Mouse (Mus musculus) forebrain, embryonic 11.5 days (tissue): ENCODE results near the gene Brcc3. TPM values are rescaled to one million over a fixed set of nuclear protein-coding genes. Genes with fewer than 3 reads are reported as not detected.
A peak's percentile ranks its signal among the peaks of the same experiment; 100 is the strongest.

Source experiments
- ATAC-seq: fragments of 200-750 bp; cut with Nextera tagmentation; replicated peaks from 2 replicates; pipeline ENCODE4 v1.8.0; 2017; ENCODE audit warnings: moderate TSS enrichment; ENCODE audit not compliant: low FRiP score
- DNase-seq: peaks from one replicate; pipeline ENCODE4 v3.0.0-alpha.2; 2017; ENCODE audit warnings: low spot score
- H3K27ac ChIP-seq: fragments of 300-500 bp; sonication (generic); 2 replicates; pipeline ENCODE4 v1.5.1; 2014; ENCODE audit warnings: low read depth, low read length
- H3K27me3 ChIP-seq: fragments of 300-500 bp; sonication (generic); 2 replicates; pipeline ENCODE4 v1.6.1; 2014; ENCODE audit warnings: mild to moderate bottlenecking, low read length, mixed read lengths; ENCODE audit not compliant: control insufficient read depth, insufficient read depth
- H3K36me3 ChIP-seq: fragments of 300-500 bp; sonication (generic); 2 replicates; pipeline ENCODE4 v1.6.1; 2014; ENCODE audit warnings: mild to moderate bottlenecking, low read length, moderate library complexity, mixed read lengths; ENCODE audit not compliant: control insufficient read depth, insufficient read depth
- H3K4me1 ChIP-seq: fragments of 300-500 bp; sonication (generic); replicated peaks from 2 replicates; pipeline ENCODE4 v1.6.1; 2014; ENCODE audit warnings: low read length, mixed read lengths; ENCODE audit not compliant: control insufficient read depth, insufficient read depth
- H3K4me2 ChIP-seq: fragments of 300-500 bp; sonication (generic); 2 replicates; pipeline ENCODE4 v1.6.1; 2014; ENCODE audit warnings: low read depth, mild to moderate bottlenecking, low read length, moderate library complexity, mixed read lengths; ENCODE audit not compliant: severe bottlenecking
- H3K4me3 ChIP-seq: fragments of 300-500 bp; sonication (generic); 2 replicates; pipeline ENCODE4 v1.5.1; 2014; ENCODE audit warnings: low read depth, low read length
- H3K9ac ChIP-seq: fragments of 300-500 bp; sonication (generic); 2 replicates; pipeline ENCODE4 v1.6.1; 2014; ENCODE audit warnings: low read length
- H3K9me3 ChIP-seq: fragments of 300-500 bp; sonication (generic); 2 replicates; pipeline ENCODE4 v1.6.1; 2016; ENCODE audit warnings: low read length, mixed read lengths; ENCODE audit not compliant: control insufficient read depth
- WGBS: fragments of 180-500 bp; shearing (Covaris S2); extraction: QIAGEN DNeasy Blood & Tissue Kit; methylation state at CpG from one replicate; pipeline ENCODE4 v1.1.7; 2014; 5-methylcytosine and 5-hydroxymethylcytosine counted together
- polyA plus RNA-seq: library from polyadenylated mRNA; unstranded; fragments of >200 nt; fragmentation: Nextera tagmentation; extraction: Ambion mirVana; gene quantifications from 2 replicates; pipeline ENCODE4 v1.2.1, GENCODE M21; 2014

Gene Brcc3
- 60.6 and 66.0 TPM in 2 replicates for polyA plus RNA-seq

GRCm38 (mm10) chrX:75415936-75416785, at the start of gene Brcc3, which contains the start of the genes Cmc4 and Mtcp1:
Gene Brcc3, plus strand, starts transcription at chrX:75416628.
Gene Cmc4, minus strand, starts transcription at chrX:75416584.
Gene Mtcp1, minus strand, starts transcription at chrX:75416588.
- Histone ChIP-seq H3K9me3 (no peaks in the 10 kb centered on the region), H3K4me1 (no peaks in the 10 kb centered on the region), H3K27me3 (no peaks in the 10 kb centered on the region), H3K4me2 (peak within 1 kb of the TSS; percentile 45), H3K27ac (peak within 1 kb of the TSS; percentile 79), H3K4me3 (peak within 1 kb of the TSS; percentile 43), H3K36me3 (no peaks in the 10 kb centered on the region), H3K9ac (peak within 1 kb of the TSS; percentile 68)
- WGBS: 23% methylated on average over 51 of the region's 52 CpGs
- DNase-seq: peak; percentile 90
- peak; percentile 100 for ATAC-seq

- Histone ChIP-seq H3K4me1 (no peaks in the 10 kb centered on the region), H3K9ac (no peak overlapping the region), H3K4me3 (no peak overlapping the region), H3K4me2 (no peak overlapping the region), H3K27me3 (no peaks in the 10 kb centered on the region), H3K27ac (no peak overlapping the region), H3K36me3 (no peaks in the 10 kb centered on the region), H3K9me3 (no peaks in the 10 kb centered on the region)
- no peak for DNase-seq
- ATAC-seq: no peak
Observed at GRCm38 (mm10) chrX:75370197-75370596, 46.2 kb upstream of the Brcc3 start.

- 85% methylated on average over 2 of the region's 2 CpGs for WGBS
- Histone ChIP-seq H3K27me3 (no peaks in the 10 kb centered on the region), H3K4me3 (no peak overlapping the region), H3K4me1 (no peaks in the 10 kb centered on the region), H3K4me2 (no peak overlapping the region), H3K27ac (no peak overlapping the region), H3K36me3 (no peaks in the 10 kb centered on the region), H3K9ac (no peak overlapping the region), H3K9me3 (no peaks in the 10 kb centered on the region)
- DNase-seq (no peak), ATAC-seq (no peak)
Observed at GRCm38 (mm10) chrX:75372666-75373425, 43.6 kb upstream of the Brcc3 start.

- Histone ChIP-seq H3K4me1 (no peaks in the 10 kb centered on the region), H3K4me2 (no peak overlapping the region), H3K27ac (no peak overlapping the region), H3K9ac (no peak overlapping the region), H3K4me3 (no peak overlapping the region), H3K27me3 (no peaks in the 10 kb centered on the region), H3K9me3 (no peaks in the 10 kb centered on the region), H3K36me3 (no peaks in the 10 kb centered on the region)
- ATAC-seq: no peak
- no peak for DNase-seq
Observed at GRCm38 (mm10) chrX:75376815-75377214, 39.6 kb upstream of the Brcc3 start.

GRCm38 (mm10) chrX:75381176-75381575, 35.3 kb upstream of the Brcc3 start:
- no peak overlapping the region for H3K9ac ChIP-seq
- no peak overlapping the region for H3K27ac ChIP-seq
- no peak overlapping the region for H3K4me3 ChIP-seq
- WGBS: 93% methylated on average over 1 of the region's 1 CpGs
- ATAC-seq (no peak), DNase-seq (no peak)
- no peak overlapping the region for H3K4me2 ChIP-seq
- no peaks in the 10 kb centered on the region for H3K36me3 ChIP-seq
- no peaks in the 10 kb centered on the region for H3K9me3 ChIP-seq
- H3K4me1 ChIP-seq: no peaks in the 10 kb centered on the region
- H3K27me3 ChIP-seq: no peaks in the 10 kb centered on the region

GRCm38 (mm10) chrX:75381699-75382098, 34.7 kb upstream of the Brcc3 start:
- DNase-seq (no peak), ATAC-seq (0 out of 2 replicates have a peak, but pooled peaks have one; percentile 30)
- 72% methylated on average over 5 of the region's 5 CpGs for WGBS
- Histone ChIP-seq H3K27ac (no peak overlapping the region), H3K9ac (no peak overlapping the region; the same call in 1 of the 2 replicates), H3K9me3 (no peaks in the 10 kb centered on the region), H3K36me3 (no peaks in the 10 kb centered on the region), H3K4me1 (no peaks in the 10 kb centered on the region), H3K27me3 (no peaks in the 10 kb centered on the region), H3K4me2 (peak overlapping the region; percentile 43), H3K4me3 (peak overlapping the region; percentile 40)

GRCm38 (mm10) chrX:75382195-75382771, 34.1 kb upstream of the Brcc3 start, which contains the start of the genes Fundc2 and F8:
Gene Fundc2, plus strand, starts transcription at chrX:75382399.
Gene F8, minus strand, starts transcription at chrX:75382615.
- Histone ChIP-seq H3K9me3 (no peaks in the 10 kb centered on the region), H3K36me3 (no peaks in the 10 kb centered on the region), H3K4me3 (peak within 1 kb of the TSS; percentile 40), H3K4me1 (no peaks in the 10 kb centered on the region), H3K4me2 (peak within 1 kb of the TSS; percentile 43), H3K27me3 (no peaks in the 10 kb centered on the region), H3K9ac (peak within 1 kb of the TSS; percentile 52), H3K27ac (no peak within 1 kb of the TSS)
- peak; percentile 96 for ATAC-seq
- 13% methylated on average over 24 of the region's 25 CpGs for WGBS
- peak; percentile 88 for DNase-seq

- H3K27me3 ChIP-seq: no peaks in the 10 kb centered on the region
- H3K4me2 ChIP-seq: no peak overlapping the region
- no peak overlapping the region for H3K27ac ChIP-seq
- H3K9me3 ChIP-seq: no peaks in the 10 kb centered on the region
- no peak overlapping the region for H3K9ac ChIP-seq
- H3K4me1 ChIP-seq: no peaks in the 10 kb centered on the region
- DNase-seq: no peak
- ATAC-seq: no peak
- H3K36me3 ChIP-seq: no peaks in the 10 kb centered on the region
- WGBS: 90% methylated on average over 1 of the region's 1 CpGs
- H3K4me3 ChIP-seq: no peak overlapping the region
Observed at GRCm38 (mm10) chrX:75399471-75399870, 17.0 kb upstream of the Brcc3 start.
